Mouse (Mus musculus): Measurements from ENCODE around the gene Selenoh. TPM values are rescaled to one million over a fixed set of nuclear protein-coding genes. Genes with fewer than 3 reads are reported as not detected.

Selenoh gene
- polyA plus RNA-seq, 1 experiment from 2014 or later = 214 TPM

GRCm38 (mm10) chr2:84638428-84639220 is 31.9 kb downstream of the Selenoh start:
- no peak for ATAC-seq (replicated peaks; ENCODE audit: insufficient number of reproducible peaks, insufficient read depth, low FRiP score, low read depth)
- WGBS = 29% methylated on average over 5 of the region's 5 CpGs

GRCm38 (mm10) chr2:84637452-84638165 is 33.0 kb downstream of the Selenoh start:
- H3K9me3 ChIP-seq (replicated peaks) = no peaks in the 10 kb centered on the region
- no peak overlapping the region for H3K9ac ChIP-seq
- no peaks in the 10 kb centered on the region for H3K36me3 ChIP-seq
- peaks cover 89% of the 10 kb centered on the region for H3K4me1 ChIP-seq (replicated peaks)
- H3K4me3 ChIP-seq = peak overlapping the region; percentile 1; the same call in 1 of the 2 replicates
- peak overlapping the region; percentile 42 for H3K4me2 ChIP-seq
- 17% methylated on average over 7 of the region's 7 CpGs for WGBS
- peak overlapping the region; percentile 97 for H3K27ac ChIP-seq
- ATAC-seq (replicated peaks; ENCODE audit: insufficient number of reproducible peaks, insufficient read depth, low FRiP score, low read depth) = no peak
- H3K27me3 ChIP-seq = no peaks in the 10 kb centered on the region

More at GRCm38 (mm10) chr2:84638428-84639220, 31.9 kb downstream of the Selenoh start:
- H3K9me3 ChIP-seq (replicated peaks) = no peaks in the 10 kb centered on the region
- 0 out of 2 replicates have a peak overlapping the region, but pooled peaks have one; percentile 1 for H3K4me3 ChIP-seq
- H3K4me2 ChIP-seq = peak overlapping the region; percentile 42
- H3K9ac ChIP-seq = no peak overlapping the region
- peak overlapping the region; percentile 97 for H3K27ac ChIP-seq
- H3K4me1 ChIP-seq (replicated peaks) = peaks cover 91% of the 10 kb centered on the region
- H3K27me3 ChIP-seq = no peaks in the 10 kb centered on the region
- H3K36me3 ChIP-seq = no peaks in the 10 kb centered on the region

- Histone ChIP-seq H3K27ac (peak overlapping the region; percentile 97), H3K36me3 (no peaks in the 10 kb centered on the region), H3K9ac (peak overlapping the region; percentile 20; the same call in 1 of the 2 replicates), H3K4me2 (peak overlapping the region; percentile 53), H3K4me1 (replicated peaks) (peaks cover 91% of the 10 kb centered on the region), H3K27me3 (no peaks in the 10 kb centered on the region), H3K4me3 (peak overlapping the region; percentile 17), H3K9me3 (replicated peaks) (no peaks in the 10 kb centered on the region)
- ATAC-seq (replicated peaks; ENCODE audit: insufficient number of reproducible peaks, insufficient read depth, low FRiP score, low read depth) = no peak
- WGBS = 12% methylated on average over 8 of the region's 8 CpGs
Measured at GRCm38 (mm10) chr2:84636231-84636741, 34.3 kb downstream of the Selenoh start.

- peak overlapping the region; percentile 33 for H3K9ac ChIP-seq
- H3K36me3 ChIP-seq = no peaks in the 10 kb centered on the region
- no peaks in the 10 kb centered on the region for H3K27me3 ChIP-seq
- 3% methylated on average over 2 of the region's 2 CpGs for WGBS
- H3K9me3 ChIP-seq (replicated peaks) = no peaks in the 10 kb centered on the region
- peak; percentile 94 for ATAC-seq (replicated peaks; ENCODE audit: insufficient number of reproducible peaks, insufficient read depth, low FRiP score, low read depth)
- H3K4me2 ChIP-seq = peak overlapping the region; percentile 53
- H3K4me1 ChIP-seq (replicated peaks) = peaks cover 86% of the 10 kb centered on the region
- H3K4me3 ChIP-seq = peak overlapping the region; percentile 22
- H3K27ac ChIP-seq = peak overlapping the region; percentile 97
Measured at GRCm38 (mm10) chr2:84635611-84636010, 35.0 kb downstream of the Selenoh start.

DNA sequence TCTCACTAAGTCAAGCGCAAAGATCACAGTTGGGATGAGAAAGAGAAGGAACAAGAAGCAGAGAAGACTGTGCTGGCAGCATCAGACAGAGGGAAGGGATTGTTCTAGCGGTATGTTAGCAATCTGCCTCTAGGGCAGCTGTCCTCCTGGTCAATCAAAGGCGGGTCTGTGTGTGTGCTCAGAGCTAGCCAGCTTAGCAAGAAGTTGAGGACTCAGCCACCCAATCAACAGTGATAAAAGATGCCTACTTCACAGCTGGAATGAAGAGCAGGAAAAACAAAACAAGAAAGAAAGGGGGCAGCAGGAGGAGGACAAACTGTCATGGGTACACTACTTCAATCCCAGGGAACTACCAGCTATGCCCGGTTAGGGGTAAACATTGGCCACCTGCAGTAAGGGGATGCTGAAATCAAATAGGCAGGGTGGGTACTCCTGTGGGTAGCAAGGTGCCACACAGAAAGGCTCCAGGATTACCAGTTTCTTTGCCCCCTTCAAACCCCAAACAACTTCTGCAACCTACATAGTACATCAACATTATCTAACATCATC is 35.6 kb downstream of the Selenoh start:
- no peak for ATAC-seq (replicated peaks; ENCODE audit: insufficient number of reproducible peaks, insufficient read depth, low FRiP score, low read depth)
- peak overlapping the region; percentile 22 for H3K4me3 ChIP-seq
- no peaks in the 10 kb centered on the region for H3K9me3 ChIP-seq (replicated peaks)
- peaks cover 80% of the 10 kb centered on the region for H3K4me1 ChIP-seq (replicated peaks)
- peak overlapping the region; percentile 53 for H3K4me2 ChIP-seq
- no peaks in the 10 kb centered on the region for H3K27me3 ChIP-seq
- peak overlapping the region; percentile 97 for H3K27ac ChIP-seq
- peak overlapping the region; percentile 33 for H3K9ac ChIP-seq
- H3K36me3 ChIP-seq = no peaks in the 10 kb centered on the region
- WGBS = 17% methylated on average over 4 of the region's 4 CpGs

DNA sequence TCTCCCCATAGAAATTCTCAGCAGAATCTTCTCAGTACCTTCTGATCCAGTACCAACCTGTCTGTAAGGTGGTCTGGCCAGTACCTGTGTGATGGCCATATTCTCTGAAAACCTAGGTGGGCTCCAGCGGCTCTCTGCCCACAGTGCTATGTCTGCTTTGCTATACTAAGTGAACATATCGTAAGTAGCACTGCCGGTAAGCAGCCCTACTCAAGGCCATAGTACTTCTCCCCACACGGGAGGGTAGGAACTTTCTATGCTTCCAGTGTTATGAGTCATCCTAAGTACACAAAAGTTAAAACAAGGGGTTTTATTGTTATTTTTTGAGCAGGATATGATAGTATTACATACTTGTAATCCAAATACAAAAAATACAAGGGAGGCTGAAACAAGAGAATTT is 36.6 kb downstream of the Selenoh start:
- peak overlapping the region; percentile 97 for H3K27ac ChIP-seq
- no peaks in the 10 kb centered on the region for H3K27me3 ChIP-seq
- no peak for ATAC-seq (replicated peaks; ENCODE audit: insufficient number of reproducible peaks, insufficient read depth, low FRiP score, low read depth)
- no peaks in the 10 kb centered on the region for H3K36me3 ChIP-seq
- WGBS = 33% methylated on average over 4 of the region's 4 CpGs
- peaks cover 77% of the 10 kb centered on the region for H3K4me1 ChIP-seq (replicated peaks)
- H3K4me2 ChIP-seq = peak overlapping the region; percentile 53
- peak overlapping the region; percentile 30; the same call in 1 of the 2 replicates for H3K9ac ChIP-seq
- no peaks in the 10 kb centered on the region for H3K9me3 ChIP-seq (replicated peaks)
- H3K4me3 ChIP-seq = peak overlapping the region; percentile 3

DNA sequence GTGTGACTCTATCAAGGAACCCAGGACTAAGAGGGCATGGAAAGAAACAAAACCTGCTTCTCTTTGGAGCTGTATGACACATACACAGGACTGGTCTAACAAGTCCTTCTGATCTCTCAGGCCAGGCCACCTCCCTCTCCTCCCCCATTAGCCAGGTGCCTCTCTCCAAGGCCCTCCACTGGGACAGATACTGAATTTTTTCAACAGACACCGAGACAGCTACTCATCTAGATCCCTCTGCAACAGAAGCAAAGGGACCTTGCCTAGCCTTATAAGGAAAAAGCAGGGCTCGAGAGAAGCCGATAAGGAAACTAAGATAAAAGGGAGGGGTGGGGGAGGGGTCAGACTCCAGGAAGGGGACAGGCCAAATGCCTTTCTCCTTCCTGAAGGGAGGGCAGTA is 37.6 kb downstream of the Selenoh start:
- Histone ChIP-seq H3K36me3 (0 out of 2 replicates have a peak, but pooled peaks cover 4% of the 10 kb centered on the region), H3K9ac (peak overlapping the region; percentile 9; the same call in 1 of the 2 replicates), H3K9me3 (replicated peaks) (no peaks in the 10 kb centered on the region), H3K4me1 (replicated peaks) (peaks cover 74% of the 10 kb centered on the region), H3K27ac (peak overlapping the region; percentile 97), H3K27me3 (no peaks in the 10 kb centered on the region), H3K4me3 (peak overlapping the region; percentile 18; the same call in 1 of the 2 replicates), H3K4me2 (peak overlapping the region; percentile 53)
- ATAC-seq (replicated peaks; ENCODE audit: insufficient number of reproducible peaks, insufficient read depth, low FRiP score, low read depth) = peak; percentile 10; the same call in 1 of the 2 replicates
- 1% methylated on average over 3 of the region's 3 CpGs for WGBS

- no peak overlapping the region for H3K4me2 ChIP-seq
- no peak for ATAC-seq (replicated peaks; ENCODE audit: insufficient number of reproducible peaks, insufficient read depth, low FRiP score, low read depth)
- no peaks in the 10 kb centered on the region for H3K27me3 ChIP-seq
- no peak overlapping the region for H3K9ac ChIP-seq
- WGBS = 81% methylated on average over 1 of the region's 1 CpGs
- no peaks in the 10 kb centered on the region for H3K9me3 ChIP-seq (replicated peaks)
- no peak overlapping the region for H3K4me3 ChIP-seq
- 0 out of 2 replicates have a peak, but pooled peaks cover 4% of the 10 kb centered on the region for H3K36me3 ChIP-seq
- H3K27ac ChIP-seq = peak overlapping the region; percentile 97
- H3K4me1 ChIP-seq (replicated peaks) = peaks cover 72% of the 10 kb centered on the region
Measured at GRCm38 (mm10) chr2:84632001-84632400, 38.6 kb downstream of the Selenoh start.

GRCm38 (mm10) chr2:84627036-84627435 is 43.5 kb downstream of the Selenoh start:
- 24% methylated on average over 3 of the region's 3 CpGs for WGBS
- H3K4me1 ChIP-seq (replicated peaks) = peaks cover 60% of the 10 kb centered on the region
- no peak overlapping the region for H3K4me3 ChIP-seq
- peak overlapping the region; percentile 6; the same call in 1 of the 2 replicates for H3K4me2 ChIP-seq
- peak overlapping the region; percentile 63 for H3K27ac ChIP-seq
- no peaks in the 10 kb centered on the region for H3K9me3 ChIP-seq (replicated peaks)
- 0 out of 2 replicates have a peak, but pooled peaks have one; percentile 51 for ATAC-seq (replicated peaks; ENCODE audit: insufficient number of reproducible peaks, insufficient read depth, low FRiP score, low read depth)
- no peaks in the 10 kb centered on the region for H3K27me3 ChIP-seq
- H3K9ac ChIP-seq = no peak overlapping the region
- peaks cover 13% of the 10 kb centered on the region; the same call in 1 of the 2 replicates for H3K36me3 ChIP-seq

GRCm38 (mm10) chr2:84626366-84626975 is 44.1 kb downstream of the Selenoh start:
- Histone ChIP-seq H3K9me3 (replicated peaks) (no peaks in the 10 kb centered on the region), H3K27ac (peak overlapping the region; percentile 63), H3K9ac (no peak overlapping the region), H3K36me3 (peaks cover 16% of the 10 kb centered on the region; the same call in 1 of the 2 replicates), H3K4me1 (replicated peaks) (peaks cover 55% of the 10 kb centered on the region), H3K27me3 (no peaks in the 10 kb centered on the region), H3K4me2 (0 out of 2 replicates have a peak overlapping the region, but pooled peaks have one; percentile 6), H3K4me3 (no peak overlapping the region)
- ATAC-seq (replicated peaks; ENCODE audit: insufficient number of reproducible peaks, insufficient read depth, low FRiP score, low read depth) = no peak
- 60% methylated on average over 7 of the region's 7 CpGs for WGBS

Data from heart, embryonic 15.5 days (tissue).